26 mouse cellular contexts compared by ENCODE assay signal in genomic region chr4:13548971-13549370, GRCm38 (mm10).
DNase-seq lines count a peak whose midpoint lies in the region; ATAC-seq lines count a peak whose summit lies in the region.
"Had no signal": no experiment of that assay in that cellular context is flagged by ENCODE, and none has a peak within 500 bp of the region (broad histone marks: within the 10 kb centered on the region; RNA-seq: fewer than 3 reads in every experiment).

No protein-coding gene starts in this region.

- H3K9me3 ChIP-seq in forebrain, embryonic 16.5 days (ENCODE audit: control insufficient read depth, low read length): no peaks in the 10 kb centered on the region
- no peaks in the 10 kb centered on the region for H3K9me3 ChIP-seq in forebrain, embryonic 11.5 days (ENCODE audit: control insufficient read depth, low read length)
- H3K9me3 ChIP-seq in midbrain, embryonic 16.5 days (replicated peaks; ENCODE audit: control insufficient read depth, low read length, poor library complexity, severe bottlenecking): no peaks in the 10 kb centered on the region
- H3K9me3 ChIP-seq: embryonic facial prominence, embryonic 10.5 days; embryonic facial prominence, embryonic 13.5 days; forebrain, embryonic 13.5 days; heart, embryonic 10.5 days; heart, embryonic 13.5 days had no signal

- DNase-seq in cerebellum, postnatal 10 days: peak; percentile 35 to 59
- no peak for DNase-seq in cerebellum, postnatal 4 days (ENCODE audit: low spot score in 2 of 2)
- no peak for DNase-seq in forebrain, embryonic 11.5 days (ENCODE audit: low spot score)
- peak; percentile 44 for DNase-seq in skeletal muscle tissue, adult 2 months (ENCODE audit: low read depth, low spot score)
- DNase-seq: adrenal gland, adult 2 months; adrenal gland, postnatal 14 days; embryo, embryonic 11 days; gastrocnemius, postnatal 10 days; gastrocnemius, postnatal 36 days; heart, adult 2 months; heart, postnatal 14 days; heart, postnatal 4 days; kidney, adult 18-20 months had no signal

- H3K9ac ChIP-seq in forebrain, embryonic 16.5 days (replicated peaks; ENCODE audit: low read depth, low read length): no peak overlapping the region
- H3K9ac ChIP-seq in forebrain, embryonic 11.5 days (ENCODE audit: low read length): no peak overlapping the region
- H3K9ac ChIP-seq in midbrain, embryonic 16.5 days (ENCODE audit: low read depth, low read length): no peak overlapping the region
- H3K9ac ChIP-seq: embryonic facial prominence, embryonic 13.5 days; forebrain, embryonic 13.5 days; heart, embryonic 13.5 days; hindbrain, embryonic 14.5 days had no signal

- no peak for ATAC-seq in forebrain, embryonic 16.5 days
- no peak for ATAC-seq in forebrain, embryonic 11.5 days (replicated peaks; ENCODE audit: low FRiP score)
- no peak for ATAC-seq in midbrain, embryonic 16.5 days
- ATAC-seq: CD4-positive, CD25-positive, alpha-beta regulatory T cell, adult 4 months; forebrain, embryonic 13.5 days; hindbrain, postnatal 0 days; inflammation-experienced regulatory T-cells, adult 6 months; intestine, embryonic 16.5 days had no signal

- no peaks in the 10 kb centered on the region for H3K27me3 ChIP-seq in forebrain, embryonic 16.5 days (replicated peaks; ENCODE audit: control insufficient read depth, insufficient read depth, low read length)
- H3K27me3 ChIP-seq in forebrain, embryonic 11.5 days (ENCODE audit: control insufficient read depth, insufficient read depth, low read length): no peaks in the 10 kb centered on the region
- H3K27me3 ChIP-seq in midbrain, embryonic 16.5 days (ENCODE audit: control insufficient read depth, insufficient read depth, low read depth, low read length): no peaks in the 10 kb centered on the region; the same call in 1 of the 2 replicates
- H3K27me3 ChIP-seq: embryonic facial prominence, embryonic 13.5 days; forebrain, embryonic 13.5 days; heart, embryonic 13.5 days had no signal

- no peak overlapping the region for H3K4me2 ChIP-seq in forebrain, embryonic 16.5 days (ENCODE audit: low read length)
- no peak overlapping the region for H3K4me2 ChIP-seq in forebrain, embryonic 11.5 days (ENCODE audit: low read depth, low read length, severe bottlenecking)
- H3K4me2 ChIP-seq in midbrain, embryonic 16.5 days (ENCODE audit: low read length): no peak overlapping the region
- H3K4me2 ChIP-seq: embryonic facial prominence, embryonic 13.5 days; forebrain, embryonic 13.5 days; heart, embryonic 13.5 days; hindbrain, embryonic 14.5 days had no signal

- WGBS in forebrain, embryonic 16.5 days: 71% methylated on average over 6 of the region's 6 CpGs
- 97% methylated on average over 6 of the region's 6 CpGs for WGBS in forebrain, embryonic 11.5 days
- WGBS in midbrain, embryonic 16.5 days: 87% methylated on average over 6 of the region's 6 CpGs

- no peak overlapping the region for H3K4me3 ChIP-seq in forebrain, embryonic 16.5 days (replicated peaks; ENCODE audit: low read length)
- H3K4me3 ChIP-seq in forebrain, embryonic 11.5 days (ENCODE audit: low read depth, low read length): no peak overlapping the region
- H3K4me3 ChIP-seq in midbrain, embryonic 16.5 days (ENCODE audit: low read depth, low read length): no peak overlapping the region
- H3K4me3 ChIP-seq: embryonic facial prominence, embryonic 10.5 days; embryonic facial prominence, embryonic 13.5 days; erythroblast, embryonic 14.5 days; forebrain, embryonic 13.5 days; heart, adult 2 months; heart, embryonic 10.5 days; heart, embryonic 13.5 days had no signal

- no peaks in the 10 kb centered on the region for H3K36me3 ChIP-seq in forebrain, embryonic 16.5 days (ENCODE audit: control insufficient read depth, insufficient read depth)
- H3K36me3 ChIP-seq in forebrain, embryonic 11.5 days (ENCODE audit: control insufficient read depth, insufficient read depth, low read length): no peaks in the 10 kb centered on the region
- no peaks in the 10 kb centered on the region for H3K36me3 ChIP-seq in midbrain, embryonic 16.5 days (ENCODE audit: control insufficient read depth, insufficient read depth, low read length)
- H3K36me3 ChIP-seq: embryonic facial prominence, embryonic 10.5 days; embryonic facial prominence, embryonic 13.5 days; heart, embryonic 10.5 days; heart, embryonic 13.5 days had no signal

- H3K4me1 ChIP-seq in forebrain, embryonic 16.5 days (replicated peaks; ENCODE audit: control insufficient read depth, insufficient read depth, low read length): peaks cover 3% of the 10 kb centered on the region; the same call in 1 of the 2 replicates
- no peaks in the 10 kb centered on the region for H3K4me1 ChIP-seq in forebrain, embryonic 11.5 days (replicated peaks; ENCODE audit: control insufficient read depth, insufficient read depth, low read length)
- H3K4me1 ChIP-seq in midbrain, embryonic 16.5 days (ENCODE audit: control insufficient read depth, insufficient read depth, low read length): no peaks in the 10 kb centered on the region
- H3K4me1 ChIP-seq: embryonic facial prominence, embryonic 10.5 days; forebrain, embryonic 13.5 days; heart, embryonic 10.5 days; heart, embryonic 13.5 days had no signal

- peak overlapping the region; percentile 18; the same call in 1 of the 2 replicates for H3K27ac ChIP-seq in forebrain, embryonic 16.5 days (ENCODE audit: low read length)
- H3K27ac ChIP-seq in forebrain, embryonic 11.5 days (ENCODE audit: low read depth, low read length): no peak overlapping the region
- H3K27ac ChIP-seq in midbrain, embryonic 16.5 days (ENCODE audit: low read length): no peak overlapping the region
- H3K27ac ChIP-seq: embryonic facial prominence, embryonic 10.5 days; embryonic facial prominence, embryonic 13.5 days; forebrain, embryonic 13.5 days; heart, adult 2 months; heart, embryonic 10.5 days; heart, embryonic 13.5 days; hindbrain, embryonic 14.5 days; hindbrain, postnatal 0 days had no signal

Comparison
In these comparisons a context has a peak if more than half of its experiments do, and no peak if none do; other contexts are left out.
1. DNase-seq: peak in cerebellum, postnatal 10 days (2 of 2) and skeletal muscle tissue, adult 2 months (single experiment); none in cerebellum, postnatal 4 days (0 of 2) and forebrain, embryonic 11.5 days (single experiment).